Mouse (Mus musculus) limb, embryonic 11.5 days (tissue): Measurements from ENCODE around the gene Heg1. TPM values are rescaled to one million over a fixed set of nuclear protein-coding genes. Genes with fewer than 3 reads are reported as not detected.
A peak's percentile ranks its signal among the peaks of the same experiment; 100 is the strongest.

Experiments
- ATAC-seq: fragments of 200-750 bp; cut with Nextera tagmentation; 2 replicates; pipeline ENCODE4 v1.8.0; 2017; ENCODE audit warnings: low read depth; ENCODE audit not compliant: insufficient number of reproducible peaks, low FRiP score, low TSS enrichment
- DNase-seq: peaks from one replicate; pipeline ENCODE4 v3.0.0-alpha.2; 2015; ENCODE audit warnings: low spot score
- H3K27ac ChIP-seq: fragments of 300-500 bp; sonication (generic); replicated peaks from 2 replicates; pipeline ENCODE4 v1.5.1; 2014; ENCODE audit warnings: low read depth, mild to moderate bottlenecking, low read length
- H3K27me3 ChIP-seq: fragments of 300-500 bp; sonication (generic); 2 replicates; pipeline ENCODE4 v1.6.1; 2014; ENCODE audit warnings: mild to moderate bottlenecking, low read length, mixed read lengths; ENCODE audit not compliant: control insufficient read depth, insufficient read depth
- H3K36me3 ChIP-seq: fragments of 300-500 bp; sonication (generic); 2 replicates; pipeline ENCODE4 v1.6.1; 2014; ENCODE audit warnings: mild to moderate bottlenecking, low read length, moderate library complexity, mixed read lengths; ENCODE audit not compliant: control insufficient read depth, insufficient read depth
- H3K4me1 ChIP-seq: fragments of 300-500 bp; sonication (generic); 2 replicates; pipeline ENCODE4 v1.6.1; 2014; ENCODE audit warnings: low read length, mixed read lengths; ENCODE audit not compliant: control insufficient read depth, insufficient read depth
- H3K4me2 ChIP-seq: fragments of 300-500 bp; sonication (generic); 2 replicates; pipeline ENCODE4 v1.6.1; 2014; ENCODE audit warnings: low read depth, mild to moderate bottlenecking, moderate library complexity; ENCODE audit not compliant: severe bottlenecking
- H3K4me3 ChIP-seq: fragments of 300-500 bp; sonication (generic); 2 replicates; pipeline ENCODE4 v1.5.1; 2014; ENCODE audit warnings: low read depth, low read length
- H3K9ac ChIP-seq: fragments of 300-500 bp; sonication (generic); 2 replicates; pipeline ENCODE4 v1.6.1; 2014; ENCODE audit warnings: mild to moderate bottlenecking, low read length
- H3K9me3 ChIP-seq: fragments of 300-500 bp; sonication (generic); 2 replicates; pipeline ENCODE4 v1.6.1; 2016; ENCODE audit warnings: low read length; ENCODE audit not compliant: control insufficient read depth
- WGBS: fragments of 180-500 bp; shearing (Covaris S2); extraction: QIAGEN DNeasy Blood & Tissue Kit; methylation state at CpG from one replicate; pipeline ENCODE4 v1.1.7; 2014; 5-methylcytosine and 5-hydroxymethylcytosine counted together
- polyA plus RNA-seq: library from polyadenylated mRNA; unstranded; fragments of >200 nt; fragmentation: Nextera tagmentation; extraction: Ambion mirVana; gene quantifications from 2 replicates; pipeline ENCODE4 v1.2.1, GENCODE M21; 2014

The Heg1 gene
- polyA plus RNA-seq, 1 experiment from 2014 or later: 11.0 TPM

DNA sequence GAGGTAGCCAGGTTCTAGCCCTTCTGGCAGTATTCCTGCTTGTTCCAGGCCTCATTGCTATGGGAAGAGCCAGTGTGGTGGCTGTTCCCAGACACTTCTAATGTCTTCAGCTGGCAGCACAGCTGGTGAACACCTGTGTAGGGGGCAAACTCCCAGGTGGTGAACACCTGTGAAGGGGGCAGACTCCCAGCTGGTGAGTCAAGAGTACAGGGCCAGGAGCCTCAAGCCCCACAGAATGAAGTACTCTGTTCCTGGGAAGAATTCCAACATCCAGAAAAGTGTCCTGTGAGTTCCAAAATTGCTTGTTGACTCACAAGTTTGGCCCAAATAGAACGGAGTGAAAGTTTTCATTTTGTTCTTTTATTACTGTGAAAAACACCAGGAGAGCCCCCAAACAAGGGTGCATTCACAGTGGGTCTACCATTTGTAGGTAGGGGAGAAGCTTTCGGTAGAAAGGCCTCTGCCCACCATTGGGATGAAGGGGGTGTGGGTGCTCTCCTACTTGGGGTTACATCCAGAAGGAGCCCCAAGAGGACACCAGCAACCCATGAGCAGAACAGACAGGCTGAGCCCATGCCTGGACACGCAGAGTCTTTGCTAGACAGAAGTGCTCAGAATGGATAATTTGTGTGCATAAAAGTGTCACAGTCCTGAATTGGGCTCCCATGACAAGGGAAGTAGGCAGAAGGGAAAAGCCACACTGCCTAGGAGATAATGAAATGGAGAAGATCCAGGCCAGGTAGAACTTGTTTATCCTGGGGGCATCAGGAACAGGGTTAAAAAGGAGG, 84.5 kb downstream of the Heg1 start:
- Histone ChIP-seq H3K9ac (no peak overlapping the region), H3K27me3 (no peaks in the 10 kb centered on the region), H3K27ac (no peak overlapping the region), H3K4me3 (no peak overlapping the region), H3K4me2 (no peak overlapping the region), H3K9me3 (no peaks in the 10 kb centered on the region), H3K4me1 (no peaks in the 10 kb centered on the region), H3K36me3 (no peaks in the 10 kb centered on the region)
- 88% methylated on average over 3 of the region's 3 CpGs for WGBS
- no peak for ATAC-seq
- DNase-seq: peak; percentile 34

GRCm38 (mm10) chr16:33769848-33770247, 85.7 kb downstream of the Heg1 start:
- WGBS: 75% methylated on average over 7 of the region's 7 CpGs
- Histone ChIP-seq H3K9me3 (no peaks in the 10 kb centered on the region), H3K27ac (no peak overlapping the region), H3K9ac (no peak overlapping the region), H3K27me3 (no peaks in the 10 kb centered on the region), H3K36me3 (no peaks in the 10 kb centered on the region), H3K4me2 (no peak overlapping the region), H3K4me3 (no peak overlapping the region), H3K4me1 (no peaks in the 10 kb centered on the region)
- no peak for ATAC-seq
- no peak for DNase-seq

- Histone ChIP-seq H3K4me3 (no peak overlapping the region), H3K36me3 (no peaks in the 10 kb centered on the region), H3K4me2 (no peak overlapping the region), H3K9ac (no peak overlapping the region), H3K9me3 (no peaks in the 10 kb centered on the region), H3K4me1 (no peaks in the 10 kb centered on the region), H3K27ac (no peak overlapping the region), H3K27me3 (no peaks in the 10 kb centered on the region)
- no peak for ATAC-seq
- WGBS: 90% methylated on average over 4 of the region's 4 CpGs
- DNase-seq: no peak
Observed at GRCm38 (mm10) chr16:33770778-33771454, 86.7 kb downstream of the Heg1 start.

DNA sequence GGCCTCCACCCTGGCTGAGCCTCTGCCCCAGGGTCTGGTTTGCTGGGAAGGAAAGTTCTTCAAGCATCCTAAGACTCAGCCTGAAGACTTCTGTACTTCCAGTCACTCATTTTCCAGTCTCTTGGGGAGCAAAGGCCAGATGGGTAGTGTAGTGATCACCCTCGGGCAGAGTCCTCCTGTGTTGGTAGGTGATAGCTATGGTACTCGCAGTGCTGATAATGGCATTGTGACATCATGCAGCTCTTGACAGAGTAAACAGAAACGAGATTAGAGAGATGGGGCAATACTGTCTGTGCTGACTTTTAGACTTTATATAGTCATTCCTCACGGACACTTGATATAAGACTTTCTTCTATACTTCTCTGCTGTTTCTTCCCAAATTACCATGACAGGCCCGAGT, 88.6 kb downstream of the Heg1 start:
- WGBS: 91% methylated on average over 5 of the region's 5 CpGs
- ATAC-seq: no peak

GRCm38 (mm10) chr16:33774972-33775371, 90.8 kb downstream of the Heg1 start:
- Histone ChIP-seq H3K4me3 (no peak overlapping the region), H3K9ac (no peak overlapping the region), H3K4me1 (no peaks in the 10 kb centered on the region), H3K36me3 (no peaks in the 10 kb centered on the region), H3K4me2 (no peak overlapping the region), H3K27ac (no peak overlapping the region), H3K27me3 (no peaks in the 10 kb centered on the region), H3K9me3 (no peaks in the 10 kb centered on the region)
- DNase-seq (no peak), ATAC-seq (no peak)
- whole genome bisulfite sequencing: 86% methylated on average over 3 of the region's 3 CpGs

More for the DNA sequence above, 88.6 kb downstream of the Heg1 start:
- no peaks in the 10 kb centered on the region for H3K27me3 ChIP-seq
- H3K4me1 ChIP-seq: no peaks in the 10 kb centered on the region
- no peaks in the 10 kb centered on the region for H3K36me3 ChIP-seq
- no peak overlapping the region for H3K4me3 ChIP-seq
- no peak overlapping the region for H3K9ac ChIP-seq
- H3K4me2 ChIP-seq: no peak overlapping the region
- no peaks in the 10 kb centered on the region for H3K9me3 ChIP-seq
- no peak for DNase-seq
- no peak overlapping the region for H3K27ac ChIP-seq

DNA sequence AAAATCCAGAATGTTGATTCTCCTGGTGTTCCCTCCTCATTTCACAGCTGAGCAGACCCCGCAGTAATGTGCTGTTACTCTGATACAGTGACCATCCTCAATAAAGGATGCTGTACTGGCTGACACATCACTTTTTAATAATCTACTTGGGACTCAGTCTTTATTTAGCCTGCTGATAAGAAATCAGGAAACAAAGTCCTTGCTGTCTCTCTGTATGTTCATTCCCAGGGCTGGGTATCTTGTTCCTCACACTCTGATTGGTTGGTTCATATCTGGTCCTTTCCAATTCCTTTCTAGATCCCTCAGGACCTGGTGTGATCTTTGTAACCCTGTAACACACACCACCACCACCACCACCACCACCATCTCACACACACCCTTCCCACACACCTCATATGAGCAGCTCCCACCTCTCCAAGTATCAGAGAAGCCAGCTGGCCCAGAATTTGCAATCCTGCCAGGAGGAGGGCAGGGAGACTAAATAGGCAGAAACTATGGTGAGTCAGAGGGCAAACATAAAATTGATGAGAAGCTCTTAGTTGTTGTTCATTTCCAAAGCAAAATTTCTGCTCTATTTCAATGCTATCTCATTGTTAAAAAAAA, 91.7 kb downstream of the Heg1 start:
- H3K4me1 ChIP-seq: no peaks in the 10 kb centered on the region
- ATAC-seq (no peak), DNase-seq (no peak)
- no peak overlapping the region for H3K9ac ChIP-seq
- no peak overlapping the region for H3K4me3 ChIP-seq
- H3K27me3 ChIP-seq: no peaks in the 10 kb centered on the region
- WGBS: 93% methylated on average over 1 of the region's 1 CpGs
- no peak overlapping the region for H3K27ac ChIP-seq
- no peaks in the 10 kb centered on the region for H3K36me3 ChIP-seq
- H3K4me2 ChIP-seq: no peak overlapping the region
- no peaks in the 10 kb centered on the region for H3K9me3 ChIP-seq

DNA sequence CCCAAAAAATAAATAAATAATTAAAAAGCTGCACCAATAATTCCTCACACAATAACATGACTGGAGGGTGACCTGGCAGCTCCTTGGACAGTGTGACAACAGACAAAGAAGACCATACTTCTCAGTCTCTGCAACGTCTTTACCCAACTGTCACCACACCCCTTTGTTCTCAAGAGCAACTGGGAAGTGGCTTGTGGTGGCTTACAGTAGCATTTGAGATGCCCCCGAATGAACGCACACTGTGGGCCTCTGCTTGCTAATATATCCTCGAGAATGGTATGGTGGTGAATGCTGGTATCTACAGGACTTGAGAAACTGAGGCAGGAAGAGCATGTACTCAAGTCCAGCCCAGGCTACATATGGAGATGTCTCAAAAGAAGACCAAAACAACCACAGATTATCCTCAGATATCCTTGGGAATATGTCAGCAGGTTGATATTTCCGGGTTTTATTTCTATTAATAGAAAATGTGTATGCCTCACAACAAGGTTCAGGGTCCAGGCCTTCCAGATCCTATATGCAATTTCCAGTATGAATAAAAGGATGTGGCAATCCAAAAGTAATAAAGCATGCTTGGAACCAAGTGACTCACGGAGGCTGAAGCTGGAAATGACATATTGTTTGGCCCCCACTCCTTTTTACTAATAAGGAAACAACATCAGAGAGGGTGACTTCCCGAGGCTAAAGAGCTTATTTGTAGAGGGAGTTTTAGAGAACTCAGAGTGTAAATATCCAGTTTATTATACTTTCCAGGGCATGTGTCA, 92.8 kb downstream of the Heg1 start:
- Histone ChIP-seq H3K4me3 (no peak overlapping the region), H3K9me3 (no peaks in the 10 kb centered on the region), H3K9ac (no peak overlapping the region), H3K27me3 (no peaks in the 10 kb centered on the region), H3K36me3 (no peaks in the 10 kb centered on the region), H3K4me2 (no peak overlapping the region), H3K4me1 (no peaks in the 10 kb centered on the region), H3K27ac (no peak overlapping the region)
- DNase-seq (no peak), ATAC-seq (no peak)
- 85% methylated on average over 7 of the region's 7 CpGs for WGBS

GRCm38 (mm10) chr16:33777607-33778006, 93.4 kb downstream of the Heg1 start:
- ATAC-seq (no peak), DNase-seq (no peak)
- 86% methylated on average over 6 of the region's 6 CpGs for WGBS
- Histone ChIP-seq H3K4me3 (no peak overlapping the region), H3K9me3 (no peaks in the 10 kb centered on the region), H3K4me2 (no peak overlapping the region), H3K27ac (no peak overlapping the region), H3K27me3 (no peaks in the 10 kb centered on the region), H3K36me3 (no peaks in the 10 kb centered on the region), H3K4me1 (no peaks in the 10 kb centered on the region), H3K9ac (no peak overlapping the region)
